7 mouse cellular contexts compared by ENCODE assay signal in the genomic region with DNA sequence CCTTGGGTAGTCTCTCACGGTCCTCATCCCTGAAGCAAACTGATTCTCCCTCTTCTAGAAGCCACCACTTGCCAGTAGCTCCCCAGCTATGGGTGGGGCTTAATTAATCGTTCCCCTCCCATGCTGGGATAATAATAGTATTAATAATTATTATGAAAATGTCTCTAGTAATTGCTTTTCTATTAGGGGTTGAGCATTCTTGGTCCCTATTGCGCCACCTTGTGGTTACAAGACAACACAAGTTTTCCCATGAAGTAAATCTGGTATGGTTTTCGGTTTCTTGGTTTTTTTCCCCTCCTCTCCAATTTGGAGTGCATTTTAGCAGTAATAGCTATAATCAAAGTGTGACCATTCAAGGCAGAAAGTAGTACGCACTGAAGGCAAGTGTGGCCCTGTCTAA. TPM values are rescaled to one million over a fixed set of nuclear protein-coding genes. Genes with fewer than 3 reads are reported as not detected.
DNase-seq lines count a peak whose midpoint lies in the region; ATAC-seq and TF ChIP-seq lines count a peak whose summit lies in the region.

No protein-coding gene starts in this region.

- H3K4me1 ChIP-seq in kidney, adult 2 months (ENCODE audit: control insufficient read depth, insufficient read depth, low read length): no peaks in the 10 kb centered on the region
- H3K4me1 ChIP-seq in kidney, embryonic 15.5 days: no peaks in the 10 kb centered on the region

- H3K27ac ChIP-seq in kidney, adult 2 months (ENCODE audit: insufficient read depth, low read depth, low read length): no peak overlapping the region
- H3K27ac ChIP-seq in kidney, embryonic 15.5 days: no peak overlapping the region

- peak; percentile 31 for DNase-seq in kidney, adult 2 months
- peak; percentile 48 for DNase-seq in urinary bladder, postnatal 14 days (ENCODE audit: low spot score)
- no peak for DNase-seq in urinary bladder, postnatal 4 days (ENCODE audit: low spot score in 2 of 2)
- peak; percentile 63 for DNase-seq in embryo, embryonic 10.5 days (ENCODE audit: low spot score)
- peak; percentile 33 for DNase-seq in mesoderm, embryonic 11.5 days (ENCODE audit: low read depth, low spot score)

- TF ChIP-seq CTCF in kidney, adult 2 months (conservative IDR thresholded peaks at IDR 0.05; ENCODE audit: insufficient read depth, insufficient read length, low read depth, low read length): no peak

- H3K27me3 ChIP-seq in kidney, adult 2 months (replicated peaks; ENCODE audit: control insufficient read depth, insufficient read depth, low read length): no peaks in the 10 kb centered on the region
- no peaks in the 10 kb centered on the region for H3K27me3 ChIP-seq in kidney, embryonic 15.5 days

- H3K9me3 ChIP-seq in kidney, embryonic 15.5 days (replicated peaks): no peaks in the 10 kb centered on the region

- 37% methylated on average over 5 of the region's 5 CpGs for WGBS in kidney, adult 2 months
- WGBS in kidney, embryonic 15.5 days: 48% methylated on average over 5 of the region's 5 CpGs

- no peak for TF ChIP-seq POLR2A in kidney, adult 2 months (IDR thresholded peaks at IDR 0.05; ENCODE audit: low read depth, low read length)

- no peak for ATAC-seq in kidney, embryonic 15.5 days (replicated peaks; ENCODE audit: low FRiP score)
- no peak for ATAC-seq in erythroblast, adult 5-6 weeks (replicated peaks; ENCODE audit: low FRiP score, poor library complexity, severe bottlenecking)

- H3K9ac ChIP-seq in kidney, embryonic 15.5 days: no peak overlapping the region

- H3K36me3 ChIP-seq in kidney, adult 2 months (ENCODE audit: control insufficient read depth, insufficient read depth, low read length): no peaks in the 10 kb centered on the region
- no peaks in the 10 kb centered on the region for H3K36me3 ChIP-seq in kidney, embryonic 15.5 days

- H3K4me2 ChIP-seq in kidney, embryonic 15.5 days: no peak overlapping the region

- no peak overlapping the region for H3K4me3 ChIP-seq in kidney, adult 2 months (ENCODE audit: insufficient read depth, low read depth, low read length)
- no peak overlapping the region for H3K4me3 ChIP-seq in kidney, embryonic 15.5 days (replicated peaks)

RNA-seq across cellular contexts. Expression of a gene that starts 23.8 kb away (rescaled TPM):
- 0.73 and 1.1 TPM in 2 replicates for polyA plus RNA-seq in kidney, adult 2 months (2012; rRNA removed)
- 2.1 and 2.5 TPM in 2 replicates for polyA plus RNA-seq in kidney, embryonic 15.5 days (2015; fragmentation: Nextera tagmentation; extraction: Ambion mirVana)
- total RNA-seq in erythroblast, adult 5-6 weeks (2015; ENCODE audit: low replicate concordance): 0.96 and 1.0 TPM in 2 replicates
- total RNA-seq in erythroblast, adult 5-6 weeks (2017; ENCODE audit: low replicate concordance): 3.2 and 4.3 TPM in 2 replicates

Comparison
In these comparisons a context has a peak if more than half of its experiments do, and no peak if none do; other contexts are left out.
1. DNase-seq: peak in kidney, adult 2 months (single experiment), urinary bladder, postnatal 14 days (single experiment), embryo, embryonic 10.5 days (single experiment) and mesoderm, embryonic 11.5 days (single experiment); none in urinary bladder, postnatal 4 days (0 of 2).